ENCODE assay signal across 8 mouse cellular contexts in the genomic region with DNA sequence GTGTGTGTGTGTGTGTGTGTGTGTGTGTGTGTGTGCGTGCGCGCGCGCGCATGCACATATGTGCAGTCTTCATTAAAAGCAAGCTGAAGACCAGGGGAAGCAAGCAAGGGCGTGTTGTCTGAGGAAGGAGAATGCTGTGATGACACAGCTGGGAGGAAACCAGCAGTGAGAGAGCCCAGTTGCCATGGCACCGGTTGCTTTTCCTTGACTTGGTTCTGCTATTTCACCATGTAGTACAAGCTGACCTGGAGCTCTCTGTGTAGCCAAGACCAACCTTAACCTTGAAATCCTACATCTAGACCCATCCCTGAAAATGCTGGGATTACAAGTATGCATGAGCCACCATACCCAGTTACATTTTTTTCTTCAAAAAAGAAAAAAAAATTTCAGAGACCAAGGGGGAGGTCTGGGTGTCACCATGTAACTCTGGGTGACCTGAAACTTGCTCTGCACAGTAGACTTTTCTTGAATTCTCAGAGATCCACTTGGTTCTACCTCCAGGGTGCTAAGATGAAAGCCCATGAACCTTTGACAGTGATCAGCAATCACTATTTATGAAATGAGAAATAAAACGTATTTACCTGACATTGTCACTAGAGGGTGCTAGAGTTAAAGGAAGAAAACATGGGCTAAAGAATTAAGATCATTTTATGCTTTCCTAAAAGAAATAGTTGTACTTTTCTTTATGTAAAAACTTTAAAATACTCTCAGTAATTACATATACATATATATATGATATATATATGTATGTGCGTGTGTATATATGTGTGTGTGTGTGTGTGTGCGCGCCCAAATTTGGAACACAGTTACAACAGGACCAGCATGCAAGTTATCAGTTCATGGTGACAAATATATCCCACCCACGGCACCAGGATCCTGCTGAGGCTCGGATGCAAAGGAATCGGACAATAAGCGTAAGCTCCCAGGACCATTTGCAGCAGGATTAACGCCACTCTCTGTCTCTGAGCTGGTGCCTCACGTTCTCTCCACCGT. TPM values are rescaled to one million over a fixed set of nuclear protein-coding genes. Genes with fewer than 3 reads are reported as not detected.
DNase-seq lines count a peak whose midpoint lies in the region; ATAC-seq lines count a peak whose summit lies in the region.

No protein-coding gene starts in this region.

- no peaks in the 10 kb centered on the region for H3K9me3 ChIP-seq in midbrain, embryonic 14.5 days (ENCODE audit: control insufficient read depth, low read length)

- H3K4me3 ChIP-seq in midbrain, embryonic 14.5 days (replicated peaks; ENCODE audit: low read depth, low read length), result no peak overlapping the region

- DNase-seq in frontal cortex, postnatal 25 days (ENCODE audit: low spot score in 2 of 2), result no peak
- DNase-seq in ovary, adult 18-20 months (ENCODE audit: low spot score), result peak; percentile 43
- no peak for DNase-seq in ovary, postnatal 10 days (ENCODE audit: low spot score)
- peak; percentile 55 to 74 for DNase-seq in frontal cortex, postnatal 36 days (ENCODE audit: low spot score in 2 of 2)
- peak; percentile 80 for DNase-seq in midbrain, embryonic 14.5 days
- DNase-seq in urinary bladder, postnatal 25 days (ENCODE audit: low spot score), result no peak

- H3K27ac ChIP-seq in midbrain, embryonic 14.5 days (replicated peaks; ENCODE audit: low read depth, low read length), result no peak overlapping the region

- H3K4me1 ChIP-seq in midbrain, embryonic 14.5 days (ENCODE audit: control insufficient read depth, insufficient read depth, low read length), result no peaks in the 10 kb centered on the region

- 67% methylated on average over 19 of the region's 19 CpGs for WGBS in midbrain, embryonic 14.5 days

- no peak overlapping the region for H3K9ac ChIP-seq in midbrain, embryonic 14.5 days (replicated peaks; ENCODE audit: low read length)

- H3K4me2 ChIP-seq in midbrain, embryonic 14.5 days (ENCODE audit: low read length), result no peak overlapping the region

- H3K36me3 ChIP-seq in midbrain, embryonic 14.5 days (ENCODE audit: control insufficient read depth, insufficient read depth, low read length), result 0 out of 2 replicates have a peak, but pooled peaks cover 2% of the 10 kb centered on the region

- ATAC-seq in frontal cortex, adult (ENCODE audit: low TSS enrichment), result peak; percentile 76
- no peak for ATAC-seq in midbrain, embryonic 14.5 days (ENCODE audit: low FRiP score, low TSS enrichment)
- ATAC-seq in activated CD4-positive, CD25-positive, alpha-beta regulatory T cell, adult 4 months, result no peak

- H3K27me3 ChIP-seq in midbrain, embryonic 14.5 days (ENCODE audit: control insufficient read depth, insufficient read depth, low read length), result no peaks in the 10 kb centered on the region

RNA-seq across cellular contexts. Expression of a gene that starts 21.2 kb away (rescaled TPM):
- 12.6 and 21.9 TPM in 2 replicates for polyA plus RNA-seq in midbrain, embryonic 14.5 days (2014; fragmentation: Nextera tagmentation; extraction: Ambion mirVana)
- 1 to 10 TPM; 4.8 to 5.0 TPM for polyA plus RNA-seq in activated CD4-positive, CD25-positive, alpha-beta regulatory T cell, adult 4 months (2017; shearing (Covaris generic))

RNA-seq across cellular contexts. Expression of a gene that starts 21.3 kb away (rescaled TPM):
- 31.6 and 32.6 TPM in 2 replicates for polyA plus RNA-seq in midbrain, embryonic 14.5 days (2014; fragmentation: Nextera tagmentation; extraction: Ambion mirVana)
- polyA plus RNA-seq in activated CD4-positive, CD25-positive, alpha-beta regulatory T cell, adult 4 months (2017; shearing (Covaris generic)), result 10 to 100 TPM; 17.3 to 18.7 TPM

Comparison
In these comparisons a context has a peak if more than half of its experiments do, and no peak if none do; other contexts are left out.
1. DNase-seq: peak in ovary, adult 18-20 months (single experiment), frontal cortex, postnatal 36 days (2 of 2) and midbrain, embryonic 14.5 days (single experiment); none in frontal cortex, postnatal 25 days (0 of 2), ovary, postnatal 10 days (single experiment) and urinary bladder, postnatal 25 days (single experiment).